Mouse (Mus musculus) frontal cortex, postnatal 10 days (tissue): Measurements from ENCODE around the gene Rhobtb3.
"Not testable (repeated sequence)": the region's sequence is repeated elsewhere in the genome, so short reads cannot be mapped to it uniquely, and the experiment has no call there.

Experiments
- DNase-seq, 2 experiments: peaks; one replicate each; pipeline ENCODE4 v3.0.0; 2022; ENCODE audit warnings: low spot score in 2 of 2, mixed read lengths in 1 of 2

The Rhobtb3 gene

GRCm38 (mm10) chr13:75929071-75929470, 14.7 kb downstream of the Rhobtb3 start:
- DNase-seq: not testable (repeated sequence)

GRCm38 (mm10) chr13:75927951-75928350, 15.8 kb downstream of the Rhobtb3 start:
- no peak for DNase-seq

- DNase-seq: no peak
These were observed 29.6 kb downstream of the Rhobtb3 start for GRCm38 (mm10) chr13:75914151-75914550.

- no peak for DNase-seq
These were observed 35.5 kb downstream of the Rhobtb3 start for GRCm38 (mm10) chr13:75908187-75908586.

GRCm38 (mm10) chr13:75907133-75907532, 36.6 kb downstream of the Rhobtb3 start:
- DNase-seq: no peak

- no peak for DNase-seq
These were observed 39.1 kb downstream of the Rhobtb3 start for GRCm38 (mm10) chr13:75904660-75905059.

- not testable (repeated sequence) for DNase-seq
These were observed 42.8 kb downstream of the Rhobtb3 start for GRCm38 (mm10) chr13:75900928-75901327.

GRCm38 (mm10) chr13:75892876-75893275, 50.8 kb downstream of the Rhobtb3 start:
- DNase-seq: no peak

- DNase-seq: no peak
These were observed 51.4 kb downstream of the Rhobtb3 start for GRCm38 (mm10) chr13:75892291-75892690.

GRCm38 (mm10) chr13:75891868-75892267, 51.9 kb downstream of the Rhobtb3 start:
- DNase-seq: no peak

- no peak for DNase-seq
These were observed 59.9 kb downstream of the Rhobtb3 start for GRCm38 (mm10) chr13:75883792-75884191.

- DNase-seq: no peak
These were observed 63.2 kb downstream of the Rhobtb3 start for GRCm38 (mm10) chr13:75880501-75880900.

- no peak for DNase-seq
These were observed 64.0 kb downstream of the Rhobtb3 start for GRCm38 (mm10) chr13:75879756-75880155.

- peak in 1 of 2 experiments; percentile 32 for DNase-seq
These were observed 65.8 kb downstream of the Rhobtb3 start for GRCm38 (mm10) chr13:75877907-75878306.

- DNase-seq: no peak
These were observed 67.1 kb downstream of the Rhobtb3 start for GRCm38 (mm10) chr13:75876592-75876991.

GRCm38 (mm10) chr13:75876188-75876587, 67.5 kb downstream of the Rhobtb3 start:
- DNase-seq: not testable (repeated sequence)

- no peak for DNase-seq
These were observed 68.9 kb downstream of the Rhobtb3 start for GRCm38 (mm10) chr13:75874608-75875376.

- DNase-seq: no peak
These were observed 75.8 kb downstream of the Rhobtb3 start for GRCm38 (mm10) chr13:75867876-75868275.

GRCm38 (mm10) chr13:75865486-75866184, 78.1 kb downstream of the Rhobtb3 start:
- DNase-seq: no peak

GRCm38 (mm10) chr13:75859264-75859844, 84.4 kb downstream of the Rhobtb3 start:
- no peak for DNase-seq

GRCm38 (mm10) chr13:75853118-75853517, 90.6 kb downstream of the Rhobtb3 start:
- DNase-seq: no peak

GRCm38 (mm10) chr13:75852027-75852426, 91.7 kb downstream of the Rhobtb3 start:
- DNase-seq: no peak

- DNase-seq: no peak
These were observed 96.7 kb downstream of the Rhobtb3 start for GRCm38 (mm10) chr13:75847027-75847426.
